Mouse (Mus musculus): ENCODE measurements around the gene Gm5128.
"Not testable (repeated sequence)": the region's sequence is repeated elsewhere in the genome, so short reads cannot be mapped to it uniquely, and the experiment has no call there.

DNA sequence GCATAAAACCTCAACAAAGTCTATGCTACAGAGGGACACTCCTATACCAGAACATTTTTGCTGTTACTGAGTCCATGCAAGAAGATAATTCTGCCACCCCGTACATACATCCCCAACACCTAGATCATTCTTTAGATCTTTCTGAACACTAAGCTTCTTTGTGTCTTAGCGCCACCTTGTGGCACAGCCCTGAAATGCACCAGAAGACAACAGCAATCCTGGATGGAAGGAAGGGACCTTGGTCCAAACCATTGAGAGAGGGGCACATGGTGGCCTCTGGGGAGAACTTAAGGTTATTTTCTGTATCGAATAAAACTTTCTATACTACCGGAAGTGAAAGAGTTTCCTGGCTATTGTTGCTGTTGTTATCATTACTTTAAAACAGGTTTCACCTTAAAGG is 11.1 kb upstream of the Gm5128 start:
- TF ChIP-seq TAL1, GATA1 (IDR thresholded peaks at IDR 0.05; ENCODE audit: low read length): not testable (repeated sequence)

All from erythroblast, embryonic 14.5 days (primary cell).